Mouse (Mus musculus): ENCODE results near the gene Drap1. TPM values are rescaled to one million over a fixed set of nuclear protein-coding genes. Genes with fewer than 3 reads are reported as not detected.

The Drap1 gene
- polyA plus RNA-seq, 1 experiment from 2014 or later, result 222 TPM

DNA sequence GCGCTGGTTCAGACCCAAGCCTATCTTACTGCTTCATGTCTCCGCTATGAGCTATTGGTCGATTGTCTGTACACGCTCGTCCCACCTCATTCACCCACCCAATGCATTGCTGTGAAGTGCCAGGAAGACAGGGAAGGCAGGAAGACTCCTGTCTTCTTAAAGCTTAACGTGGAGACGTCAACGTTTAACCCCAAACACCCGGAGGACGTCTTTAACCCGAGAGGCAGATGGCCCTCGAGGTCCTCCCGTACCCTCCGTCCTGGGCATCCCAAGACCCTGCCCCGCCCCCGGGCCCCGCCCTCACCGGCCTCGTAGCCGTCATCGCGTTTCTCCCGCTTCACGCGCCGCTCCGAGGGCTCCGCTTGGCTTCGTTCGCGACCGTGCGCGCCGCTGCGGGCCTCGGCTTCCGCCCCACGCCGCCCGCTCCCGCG is 36.8 kb downstream of the Drap1 start:
- no peak for DNase-seq (ENCODE audit: low spot score)

GRCm38 (mm10) chr19:5384715-5385114 is 40.1 kb downstream of the Drap1 start:
- no peak for DNase-seq (ENCODE audit: low spot score)

DNA sequence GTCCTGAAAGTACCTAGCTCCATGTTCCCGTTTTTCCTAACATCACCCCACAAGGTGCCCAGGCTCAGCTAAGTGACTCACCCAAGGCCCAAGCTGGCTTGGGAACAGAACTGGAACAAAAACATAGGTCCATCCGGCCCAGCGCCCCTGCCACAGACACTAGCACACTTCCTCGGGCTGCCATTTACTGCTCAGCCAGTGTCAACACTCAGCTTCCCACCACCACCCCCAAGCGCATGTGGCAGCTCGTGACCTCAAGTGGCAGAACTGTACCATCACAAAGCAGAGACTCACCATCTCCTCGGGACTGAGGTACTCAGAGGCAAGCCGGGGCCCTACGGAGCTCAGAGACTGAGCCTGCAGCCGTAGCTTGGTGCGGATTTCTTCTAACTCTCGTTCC is 41.5 kb downstream of the Drap1 start:
- no peak for DNase-seq (ENCODE audit: low spot score)

GRCm38 (mm10) chr19:5377446-5377845 is 47.3 kb downstream of the Drap1 start:
- DNase-seq (ENCODE audit: low spot score), result no peak

GRCm38 (mm10) chr19:5374748-5375147 is 50.0 kb downstream of the Drap1 start:
- no peak for DNase-seq (ENCODE audit: low spot score)

DNA sequence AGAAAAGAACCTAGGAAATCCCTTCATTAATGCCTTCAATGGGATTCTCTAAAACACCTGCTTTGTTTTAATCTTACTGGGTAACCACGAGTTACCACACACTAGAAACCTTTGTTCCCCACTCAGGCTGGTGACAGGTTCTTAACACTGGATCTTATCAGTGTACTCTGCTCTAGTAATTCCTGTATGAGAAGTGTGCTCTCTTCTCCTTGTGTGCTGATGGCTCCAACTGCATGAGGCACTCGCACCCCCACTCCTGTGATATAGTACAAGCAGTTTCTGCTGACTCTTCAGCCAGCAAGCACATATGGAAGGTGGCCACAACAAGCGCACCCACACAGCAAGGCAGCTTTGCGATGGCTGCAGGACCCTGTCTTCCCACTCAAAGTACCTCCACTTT is 50.6 kb downstream of the Drap1 start:
- DNase-seq (ENCODE audit: low spot score), result no peak

Other genes with a start within 250 kb of the Drap1 start
- gene Pacs1, start 151.9 kb downstream of the Drap1 start, polyA plus RNA-seq (2015; fragmentation: Nextera tagmentation; extraction: Ambion mirVana), result 8.3 and 9.8 TPM in 2 replicates
- 294 and 319 TPM in 2 replicates for gene Sf3b2, start 129.5 kb downstream of the Drap1 start, polyA plus RNA-seq (2015; fragmentation: Nextera tagmentation; extraction: Ambion mirVana)
- gene Gal3st3, start 126.6 kb downstream of the Drap1 start, polyA plus RNA-seq (2015; fragmentation: Nextera tagmentation; extraction: Ambion mirVana), result 0.36 and 0.44 TPM in 2 replicates
- gene Catsper1, start 89.2 kb downstream of the Drap1 start, polyA plus RNA-seq (2015; fragmentation: Nextera tagmentation; extraction: Ambion mirVana), result not detected in 2 replicates
- 29.1 and 30.5 TPM in 2 replicates for gene Cst6, start 75.4 kb downstream of the Drap1 start, polyA plus RNA-seq (2015; fragmentation: Nextera tagmentation; extraction: Ambion mirVana)
- 51.1 and 59.4 TPM in 2 replicates for gene Eif1ad, start 58.2 kb downstream of the Drap1 start, polyA plus RNA-seq (2015; fragmentation: Nextera tagmentation; extraction: Ambion mirVana)
- gene Banf1, start 57.8 kb downstream of the Drap1 start, polyA plus RNA-seq (2015; fragmentation: Nextera tagmentation; extraction: Ambion mirVana), result 590 and 607 TPM in 2 replicates
- 73.4 and 84.2 TPM in 2 replicates for gene Sart1, start 36.3 kb downstream of the Drap1 start, polyA plus RNA-seq (2015; fragmentation: Nextera tagmentation; extraction: Ambion mirVana)
- gene Tsga10ip, start 22.5 kb downstream of the Drap1 start, polyA plus RNA-seq (2015; fragmentation: Nextera tagmentation; extraction: Ambion mirVana), result 1.9 TPM in 2 replicates
- 51.5 and 54.4 TPM in 2 replicates for gene AI837181, start 165 bp upstream of the Drap1 start, polyA plus RNA-seq (2015; fragmentation: Nextera tagmentation; extraction: Ambion mirVana)
- gene Fosl1, start 22.6 kb upstream of the Drap1 start, polyA plus RNA-seq (2015; fragmentation: Nextera tagmentation; extraction: Ambion mirVana), result 0.47 TPM in 1 of 2 replicates, not detected in the other
- 7.3 and 8.2 TPM in 2 replicates for gene Ccdc85b, start 32.9 kb upstream of the Drap1 start, polyA plus RNA-seq (2015; fragmentation: Nextera tagmentation; extraction: Ambion mirVana)
- gene Fibp, start 35.6 kb upstream of the Drap1 start, polyA plus RNA-seq (2015; fragmentation: Nextera tagmentation; extraction: Ambion mirVana), result 104 and 112 TPM in 2 replicates
- gene Ctsw, start 43.5 kb upstream of the Drap1 start, polyA plus RNA-seq (2015; fragmentation: Nextera tagmentation; extraction: Ambion mirVana), result 42.8 and 43.0 TPM in 2 replicates
- 26.5 and 27.9 TPM in 2 replicates for gene Efemp2, start 49.0 kb upstream of the Drap1 start, polyA plus RNA-seq (2015; fragmentation: Nextera tagmentation; extraction: Ambion mirVana)
- 58.6 and 63.5 TPM in 2 replicates for gene Mus81, start 63.4 kb upstream of the Drap1 start, polyA plus RNA-seq (2015; fragmentation: Nextera tagmentation; extraction: Ambion mirVana)
- gene Cfl1, start 65.5 kb upstream of the Drap1 start, polyA plus RNA-seq (2015; fragmentation: Nextera tagmentation; extraction: Ambion mirVana), result 3,590 and 4,042 TPM in 2 replicates
- 0.13 and 0.44 TPM in 2 replicates for gene 1700020D05Rik, start 78.8 kb upstream of the Drap1 start, polyA plus RNA-seq (2015; fragmentation: Nextera tagmentation; extraction: Ambion mirVana)
- gene Snx32, start 85.6 kb upstream of the Drap1 start, polyA plus RNA-seq (2015; fragmentation: Nextera tagmentation; extraction: Ambion mirVana), result 9.9 and 10.8 TPM in 2 replicates
- 1.9 TPM in 2 replicates for gene Ovol1, start 135.7 kb upstream of the Drap1 start, polyA plus RNA-seq (2015; fragmentation: Nextera tagmentation; extraction: Ambion mirVana)
- gene Ap5b1, start 143.0 kb upstream of the Drap1 start, polyA plus RNA-seq (2015; fragmentation: Nextera tagmentation; extraction: Ambion mirVana), result 8.9 and 9.8 TPM in 2 replicates
- gene Rnaseh2c, start 176.9 kb upstream of the Drap1 start, polyA plus RNA-seq (2015; fragmentation: Nextera tagmentation; extraction: Ambion mirVana), result 127 and 157 TPM in 2 replicates
- 65.3 and 73.8 TPM in 2 replicates for gene Kat5, start 185.3 kb upstream of the Drap1 start, polyA plus RNA-seq (2015; fragmentation: Nextera tagmentation; extraction: Ambion mirVana)
- gene Rela, start 212.5 kb upstream of the Drap1 start, polyA plus RNA-seq (2015; fragmentation: Nextera tagmentation; extraction: Ambion mirVana), result 50.0 and 56.2 TPM in 2 replicates
- 37.4 and 39.2 TPM in 2 replicates for gene Sipa1, start 238.7 kb upstream of the Drap1 start, polyA plus RNA-seq (2015; fragmentation: Nextera tagmentation; extraction: Ambion mirVana)